Mouse (Mus musculus) ES-Bruce4 (cell line): ENCODE measurements around the gene Fam228a.

Experiments used
- CTCF ChIP-seq: IDR thresholded peaks from one replicate; pipeline ENCODE4 v1.8.1; 2011; ENCODE audit warnings: low read depth, low read length
- POLR2A ChIP-seq: IDR thresholded peaks from one replicate; pipeline ENCODE4 v1.8.1; 2011; ENCODE audit warnings: low read length; ENCODE audit not compliant: insufficient read depth

- TF ChIP-seq CTCF (no peak), POLR2A (no peak)
Measured at GRCm38 (mm10) chr12:4777734-4778133, 39.5 kb upstream of the Fam228a start.
